Mouse (Mus musculus): ENCODE measurements around the gene C2cd5. TPM values are rescaled to one million over a fixed set of nuclear protein-coding genes. Genes with fewer than 3 reads are reported as not detected.
"Not testable (repeated sequence)": the region's sequence is repeated elsewhere in the genome, so short reads cannot be mapped to it uniquely, and the experiment has no call there.

The C2cd5 gene
- total and polyA plus RNA-seq, 3 experiments: 16.2 to 47.6 (median 30.5) TPM

DNA sequence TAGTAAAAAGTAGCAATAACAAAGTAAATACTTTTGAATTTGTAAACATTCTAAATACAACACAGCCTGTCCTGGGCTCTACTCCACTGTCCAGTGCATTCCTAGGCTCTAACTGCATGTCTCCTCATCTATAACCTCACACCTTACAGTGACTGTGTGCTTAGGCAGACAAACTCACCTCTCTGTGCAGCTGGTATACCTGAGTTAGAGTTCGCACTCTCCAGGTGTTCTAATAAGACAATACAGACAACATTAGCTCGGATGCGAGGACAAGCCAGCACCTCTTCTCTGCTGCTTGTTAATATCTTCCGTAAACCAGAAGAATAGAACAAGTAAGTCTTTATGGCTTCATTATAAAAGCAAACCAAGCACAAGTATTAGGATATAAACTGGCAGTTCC is 79.8 kb downstream of the C2cd5 start:
- no peaks in the 10 kb centered on the region for H3K27me3 ChIP-seq (ENCODE audit: control insufficient read depth in 1 of 2, insufficient read depth in 2 of 2, low read length in 2 of 2)
- H3K36me3 ChIP-seq (ENCODE audit: control insufficient read depth in 1 of 2, insufficient read depth in 2 of 2, low read length in 2 of 2): peaks cover 0 to 2% of the 10 kb centered on the region in 2 experiments; a peak in 1 of 4 replicates
- TF ChIP-seq POLR2AphosphoS2 (IDR thresholded peaks at IDR 0.05; ENCODE audit: low read length): no peak
- TF ChIP-seq GATA1 (IDR thresholded peaks at IDR 0.05; ENCODE audit: low read depth, low read length): no peak
- no peak for DNase-seq (ENCODE audit: low read depth, low spot score)
- no peak overlapping the region for H3K9ac ChIP-seq (ENCODE audit: control insufficient read depth, low read depth, low read length, poor library complexity, severe bottlenecking)
- H3K4me1 ChIP-seq (ENCODE audit: control insufficient read depth in 1 of 2, insufficient read depth in 2 of 2, low read length in 2 of 2): no peaks in the 10 kb centered on the region
- H3K27ac ChIP-seq (ENCODE audit: control insufficient read depth, low read depth, low read length): no peak overlapping the region
- no peaks in the 10 kb centered on the region for H3K79me2 ChIP-seq (ENCODE audit: control insufficient read depth, insufficient read depth, low read length, poor library complexity)
- H3K9me3 ChIP-seq (replicated peaks; ENCODE audit: insufficient read depth, low read length): no peaks in the 10 kb centered on the region
- H3K4me3 ChIP-seq (ENCODE audit: control insufficient read depth in 1 of 2, insufficient read depth in 1 of 2, low read depth in 2 of 2, low read length in 2 of 2): no peak overlapping the region

DNA sequence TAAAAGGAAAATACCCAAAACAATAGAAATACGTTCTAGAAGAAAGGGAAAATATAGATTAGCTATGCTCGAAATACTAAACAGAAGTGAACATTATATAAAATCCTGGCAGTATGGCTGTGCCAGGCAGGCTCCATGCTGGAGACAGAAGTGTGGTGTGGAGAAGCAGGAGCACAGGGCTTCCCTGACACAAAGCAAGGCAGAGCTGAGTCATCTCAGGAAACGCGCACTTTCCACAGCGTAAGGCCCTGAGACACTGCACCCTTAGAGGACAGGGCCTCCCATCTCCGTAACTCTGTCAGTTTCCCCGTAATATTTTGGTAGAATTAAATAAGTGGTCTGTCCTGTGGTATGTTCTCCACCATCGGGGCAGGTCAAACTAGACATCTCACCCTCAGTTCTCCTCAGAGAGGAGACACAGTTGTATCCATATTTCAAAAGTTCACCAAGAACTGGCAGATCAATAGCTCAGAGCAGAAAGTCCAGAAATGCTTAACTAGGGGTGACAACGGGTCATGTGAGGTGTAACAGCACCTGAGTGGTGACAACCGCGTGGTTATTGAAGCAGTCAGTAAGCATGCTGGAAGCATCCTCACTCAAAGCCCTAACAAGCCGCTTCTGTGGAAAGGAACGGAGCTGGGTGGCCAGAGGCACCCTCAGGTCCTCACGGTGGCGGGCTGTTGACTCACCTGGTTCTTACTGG is 87.3 kb downstream of the C2cd5 start:
- no peaks in the 10 kb centered on the region; a peak in 2 of 4 replicates for H3K36me3 ChIP-seq (ENCODE audit: control insufficient read depth in 1 of 2, insufficient read depth in 2 of 2, low read length in 2 of 2)
- no peak overlapping the region for H3K9ac ChIP-seq (ENCODE audit: control insufficient read depth, low read depth, low read length, poor library complexity, severe bottlenecking)

DNA sequence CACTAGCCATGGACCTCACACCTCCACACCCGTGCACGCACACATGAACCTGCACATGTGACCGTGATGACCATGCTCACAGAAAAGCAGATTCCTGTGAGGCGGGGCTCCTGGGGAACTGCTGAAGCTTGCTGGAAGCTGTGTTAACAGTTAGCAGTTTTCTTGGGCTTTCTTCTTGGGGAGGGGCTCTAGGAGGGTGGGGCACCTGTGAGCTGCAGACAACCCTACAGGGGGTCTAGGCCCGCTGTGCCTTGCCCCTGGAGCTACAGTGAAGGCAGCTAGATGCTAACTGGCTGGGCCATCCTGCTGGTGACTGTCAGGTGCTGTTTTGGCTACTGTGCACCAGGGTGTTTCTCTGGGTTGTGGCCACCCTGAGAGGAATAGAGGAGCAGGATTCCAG is 91.1 kb downstream of the C2cd5 start:
- Histone ChIP-seq H3K27me3 (ENCODE audit: control insufficient read depth in 1 of 2, insufficient read depth in 2 of 2, low read length in 2 of 2) (no peaks in the 10 kb centered on the region), H3K36me3 (ENCODE audit: control insufficient read depth in 1 of 2, insufficient read depth in 2 of 2, low read length in 2 of 2) (no peaks in the 10 kb centered on the region; a peak in 1 of 4 replicates)

More for the DNA sequence above, 87.3 kb downstream of the C2cd5 start:
- no peaks in the 10 kb centered on the region for H3K9me3 ChIP-seq (replicated peaks; ENCODE audit: insufficient read depth, low read length)
- no peaks in the 10 kb centered on the region for H3K4me1 ChIP-seq (ENCODE audit: control insufficient read depth in 1 of 2, insufficient read depth in 2 of 2, low read length in 2 of 2)
- H3K27ac ChIP-seq (ENCODE audit: control insufficient read depth, low read depth, low read length): no peak overlapping the region
- no peak for TF ChIP-seq MXI1 (IDR thresholded peaks at IDR 0.05; ENCODE audit: low read depth, low read length)
- no peak for TF ChIP-seq POLR2A (IDR thresholded peaks at IDR 0.05; ENCODE audit: control insufficient read depth in 1 of 2, insufficient read depth in 1 of 2, low read depth in 1 of 2, low read length in 2 of 2, poor library complexity in 1 of 2)
- no peak for TF ChIP-seq POLR2AphosphoS5 (IDR thresholded peaks at IDR 0.05; ENCODE audit: borderline replicate concordance, low read depth, low read length)
- TF ChIP-seq CTCF (IDR thresholded peaks at IDR 0.05 in 2 of 3, conservative IDR thresholded peaks at IDR 0.05 in 1 of 3; ENCODE audit: control insufficient read depth in 1 of 3, insufficient read depth in 1 of 3, low read depth in 2 of 3, low read length in 3 of 3, poor library complexity in 1 of 3, severe bottlenecking in 1 of 3): no peak
- TF ChIP-seq CHD2 (IDR thresholded peaks at IDR 0.05; ENCODE audit: low read length): no peak
- no peak for TF ChIP-seq TCF12 (IDR thresholded peaks at IDR 0.05; ENCODE audit: low read depth, low read length)
- no peak for TF ChIP-seq ZKSCAN1 (IDR thresholded peaks at IDR 0.05; ENCODE audit: low read depth, low read length)
- no peak for TF ChIP-seq NRF1 (IDR thresholded peaks at IDR 0.05; ENCODE audit: insufficient read depth, low read depth, low read length, poor library complexity, severe bottlenecking)
- no peak for TF ChIP-seq USF1 (IDR thresholded peaks at IDR 0.05; ENCODE audit: low read depth, low read length)
- TF ChIP-seq MYB (IDR thresholded peaks at IDR 0.05; ENCODE audit: low read depth, low read length): no peak
- no peak for TF ChIP-seq E2F4 (IDR thresholded peaks at IDR 0.05; ENCODE audit: borderline replicate concordance, low read depth, low read length)
- H3K79me2 ChIP-seq (ENCODE audit: control insufficient read depth, insufficient read depth, low read length, poor library complexity): no peaks in the 10 kb centered on the region
- H3K27me3 ChIP-seq (ENCODE audit: control insufficient read depth in 1 of 2, insufficient read depth in 2 of 2, low read length in 2 of 2): no peaks in the 10 kb centered on the region
- no peak for DNase-seq (ENCODE audit: low read depth, low spot score)
- no peak overlapping the region for H3K4me3 ChIP-seq (ENCODE audit: control insufficient read depth in 1 of 2, insufficient read depth in 1 of 2, low read depth in 2 of 2, low read length in 2 of 2)

DNA sequence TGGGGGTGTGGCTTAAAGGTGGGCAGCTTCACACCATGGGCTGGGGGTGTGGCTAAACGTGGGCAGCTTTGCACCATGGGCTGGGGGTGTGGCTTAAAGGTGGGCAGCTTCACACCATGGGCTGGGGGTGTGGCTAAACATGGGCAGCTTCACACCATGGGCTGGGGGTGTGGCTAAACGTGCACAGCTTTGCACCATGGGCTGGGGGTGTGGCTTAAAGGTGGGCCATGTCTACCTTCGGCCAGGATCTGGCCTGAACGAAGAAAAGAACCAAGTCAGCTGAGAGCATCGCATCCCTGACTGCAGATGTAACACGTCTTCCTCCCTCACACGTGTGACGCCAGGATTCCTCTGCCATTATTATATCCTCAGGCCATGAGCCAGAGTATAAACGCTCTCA is 94.7 kb downstream of the C2cd5 start:
- H3K4me3 ChIP-seq (ENCODE audit: control insufficient read depth in 1 of 2, insufficient read depth in 1 of 2, low read depth in 2 of 2, low read length in 2 of 2); H3K27me3 ChIP-seq (ENCODE audit: control insufficient read depth in 1 of 2, insufficient read depth in 2 of 2, low read length in 2 of 2); H3K36me3 ChIP-seq (ENCODE audit: control insufficient read depth in 1 of 2, insufficient read depth in 2 of 2, low read length in 2 of 2); H3K9ac ChIP-seq (ENCODE audit: control insufficient read depth, low read depth, low read length, poor library complexity, severe bottlenecking); H3K4me1 ChIP-seq (ENCODE audit: control insufficient read depth in 1 of 2, insufficient read depth in 2 of 2, low read length in 2 of 2); H3K9me3 ChIP-seq (replicated peaks; ENCODE audit: insufficient read depth, low read length); H3K27ac ChIP-seq (ENCODE audit: control insufficient read depth, low read depth, low read length); DNase-seq (ENCODE audit: low read depth, low spot score); H3K79me2 ChIP-seq (ENCODE audit: control insufficient read depth, insufficient read depth, low read length, poor library complexity): not testable (repeated sequence)

More for the DNA sequence above, 91.1 kb downstream of the C2cd5 start:
- no peaks in the 10 kb centered on the region for H3K4me1 ChIP-seq (ENCODE audit: control insufficient read depth in 1 of 2, insufficient read depth in 2 of 2, low read length in 2 of 2)
- TF ChIP-seq BHLHE40 (IDR thresholded peaks at IDR 0.05; ENCODE audit: borderline replicate concordance, low read depth, low read length) (no peak), ZKSCAN1 (IDR thresholded peaks at IDR 0.05; ENCODE audit: low read depth, low read length) (no peak)
- no peak overlapping the region for H3K4me3 ChIP-seq (ENCODE audit: control insufficient read depth in 1 of 2, insufficient read depth in 1 of 2, low read depth in 2 of 2, low read length in 2 of 2)
- no peak overlapping the region for H3K9ac ChIP-seq (ENCODE audit: control insufficient read depth, low read depth, low read length, poor library complexity, severe bottlenecking)
- H3K9me3 ChIP-seq (replicated peaks; ENCODE audit: insufficient read depth, low read length): no peaks in the 10 kb centered on the region
- no peak for DNase-seq (ENCODE audit: low read depth, low spot score)
- no peaks in the 10 kb centered on the region for H3K79me2 ChIP-seq (ENCODE audit: control insufficient read depth, insufficient read depth, low read length, poor library complexity)
- no peak overlapping the region for H3K27ac ChIP-seq (ENCODE audit: control insufficient read depth, low read depth, low read length)
